Mouse (Mus musculus): ENCODE results near the gene Mgat1.

DNA sequence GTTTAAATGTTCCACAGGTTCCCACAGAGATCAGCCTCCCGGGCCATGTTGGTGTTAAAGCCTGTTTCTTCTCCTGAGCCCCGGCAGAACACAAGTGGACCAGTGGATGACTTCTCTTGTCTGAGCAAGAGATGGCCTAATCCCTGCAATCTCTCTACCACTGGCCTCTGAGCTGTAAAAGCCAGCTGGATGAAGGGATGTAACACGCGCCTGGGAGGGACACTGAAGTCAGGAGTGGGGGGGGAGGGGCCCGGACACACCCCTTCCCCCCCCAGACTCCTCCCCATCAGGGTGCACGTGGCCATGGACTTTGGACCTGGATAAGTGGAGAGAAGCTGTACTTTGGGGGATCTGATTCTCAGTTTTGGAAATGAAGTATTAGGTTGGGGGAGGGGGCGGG lies 1.2 kb downstream of the Mgat1 start:
- TF ChIP-seq CTCF (conservative IDR thresholded peaks at IDR 0.05; ENCODE audit: low read length) (no peak), POU5F1 (IDR thresholded peaks at IDR 0.05; ENCODE audit: borderline replicate concordance, low read length) (no peak), NANOG (IDR thresholded peaks at IDR 0.05; ENCODE audit: borderline replicate concordance, low read length) (no peak)
